Mouse (Mus musculus) intestine, embryonic 16.5 days (tissue): ENCODE measurements around the gene Cox17. TPM values are rescaled to one million over a fixed set of nuclear protein-coding genes. Genes with fewer than 3 reads are reported as not detected.

Experiments
- ATAC-seq: fragments of 200-750 bp; cut with Nextera tagmentation; 2 replicates; pipeline ENCODE4 v1.8.0; 2017; ENCODE audit warnings: moderate TSS enrichment, moderate library complexity
- H3K27ac ChIP-seq: fragments of 300-500 bp; sonication (generic); 2 replicates; pipeline ENCODE4 v1.5.1; 2014; ENCODE audit warnings: mild to moderate bottlenecking, low read length
- H3K27me3 ChIP-seq: fragments of 300-500 bp; sonication (generic); replicated peaks from 2 replicates; pipeline ENCODE4 v1.6.1; 2014; ENCODE audit warnings: low read length, control low read depth, mixed read lengths; ENCODE audit not compliant: control insufficient read depth, insufficient read depth
- H3K36me3 ChIP-seq: fragments of 300-500 bp; sonication (generic); 2 replicates; pipeline ENCODE4 v1.6.1; 2014; ENCODE audit warnings: low read length, control low read depth; ENCODE audit not compliant: control insufficient read depth, insufficient read depth
- H3K4me1 ChIP-seq: fragments of 300-500 bp; sonication (generic); 2 replicates; pipeline ENCODE4 v1.6.1; 2014; ENCODE audit warnings: low read length, control low read depth, mixed read lengths; ENCODE audit not compliant: control insufficient read depth, insufficient read depth
- H3K4me2 ChIP-seq: fragments of 300-500 bp; sonication (generic); 2 replicates; pipeline ENCODE4 v1.6.1; 2014; ENCODE audit warnings: low read depth, low read length, control low read depth
- H3K4me3 ChIP-seq: fragments of 300-500 bp; sonication (generic); 2 replicates; pipeline ENCODE4 v1.5.1; 2014; ENCODE audit warnings: mild to moderate bottlenecking, low read length
- H3K9ac ChIP-seq: fragments of 300-500 bp; sonication (generic); 2 replicates; pipeline ENCODE4 v1.6.1; 2014; ENCODE audit warnings: low read depth, low read length
- H3K9me3 ChIP-seq: fragments of 300-500 bp; sonication (generic); 2 replicates; pipeline ENCODE4 v1.6.1; 2016; ENCODE audit warnings: low read length, control low read depth; ENCODE audit not compliant: control insufficient read depth
- WGBS: fragments of 180-500 bp; shearing (Covaris S2); extraction: QIAGEN DNeasy Blood & Tissue Kit; methylation state at CpG from one replicate; pipeline ENCODE4 v1.1.7; 2014; 5-methylcytosine and 5-hydroxymethylcytosine counted together
- polyA plus RNA-seq: library from polyadenylated mRNA; unstranded; fragments of >200 nt; fragmentation: Nextera tagmentation; extraction: Ambion mirVana; gene quantifications from 2 replicates; pipeline ENCODE4 v1.2.1, GENCODE M21; 2015

Gene Cox17
- polyA plus RNA-seq, 1 experiment from 2014 or later, result 223 TPM

- no peak overlapping the region for H3K9ac ChIP-seq
- no peak overlapping the region for H3K4me3 ChIP-seq
- H3K36me3 ChIP-seq, result no peaks in the 10 kb centered on the region
- H3K27me3 ChIP-seq, result no peaks in the 10 kb centered on the region
- H3K27ac ChIP-seq, result no peak overlapping the region
- no peaks in the 10 kb centered on the region for H3K9me3 ChIP-seq
- H3K4me1 ChIP-seq, result peaks cover 3% of the 10 kb centered on the region; the same call in 1 of the 2 replicates
- WGBS, result 88% methylated on average over 8 of the region's 8 CpGs
- H3K4me2 ChIP-seq, result no peak overlapping the region
- ATAC-seq, result no peak
Measured at GRCm38 (mm10) chr16:38394191-38394618, 47.4 kb downstream of the Cox17 start.

GRCm38 (mm10) chr16:38395060-38395730 is 48.4 kb downstream of the Cox17 start:
- 69% methylated on average over 6 of the region's 6 CpGs for WGBS
- ATAC-seq, result no peak

GRCm38 (mm10) chr16:38396155-38396554 is 49.4 kb downstream of the Cox17 start:
- Histone ChIP-seq H3K27me3 (no peaks in the 10 kb centered on the region), H3K9ac (no peak overlapping the region), H3K4me1 (peaks cover 11% of the 10 kb centered on the region; the same call in 1 of the 2 replicates), H3K36me3 (no peaks in the 10 kb centered on the region), H3K4me3 (no peak overlapping the region), H3K9me3 (no peaks in the 10 kb centered on the region), H3K27ac (no peak overlapping the region), H3K4me2 (no peak overlapping the region)
- WGBS, result 40% methylated on average over 13 of the region's 13 CpGs
- 0 out of 2 replicates have a peak, but pooled peaks have one; percentile 26 for ATAC-seq

More at GRCm38 (mm10) chr16:38395060-38395730, 48.4 kb downstream of the Cox17 start:
- H3K36me3 ChIP-seq, result no peaks in the 10 kb centered on the region
- no peak overlapping the region for H3K27ac ChIP-seq
- no peak overlapping the region for H3K9ac ChIP-seq
- H3K27me3 ChIP-seq, result no peaks in the 10 kb centered on the region
- H3K4me1 ChIP-seq, result peaks cover 9% of the 10 kb centered on the region; the same call in 1 of the 2 replicates
- no peak overlapping the region for H3K4me2 ChIP-seq
- H3K9me3 ChIP-seq, result no peaks in the 10 kb centered on the region
- H3K4me3 ChIP-seq, result no peak overlapping the region

- Histone ChIP-seq H3K4me1 (peaks cover 11% of the 10 kb centered on the region; the same call in 1 of the 2 replicates), H3K9me3 (no peaks in the 10 kb centered on the region), H3K4me2 (no peak overlapping the region), H3K27me3 (no peaks in the 10 kb centered on the region), H3K27ac (no peak overlapping the region), H3K4me3 (no peak overlapping the region), H3K9ac (no peak overlapping the region), H3K36me3 (no peaks in the 10 kb centered on the region)
- WGBS, result 75% methylated on average over 6 of the region's 6 CpGs
- peak; percentile 67 for ATAC-seq
Measured at GRCm38 (mm10) chr16:38398266-38398665, 51.5 kb downstream of the Cox17 start.

GRCm38 (mm10) chr16:38399076-38399475 is 52.3 kb downstream of the Cox17 start:
- no peaks in the 10 kb centered on the region for H3K9me3 ChIP-seq
- no peak for ATAC-seq
- no peak overlapping the region for H3K9ac ChIP-seq
- H3K27ac ChIP-seq, result no peak overlapping the region
- no peaks in the 10 kb centered on the region for H3K27me3 ChIP-seq
- H3K4me2 ChIP-seq, result 0 out of 2 replicates have a peak overlapping the region, but pooled peaks have one; percentile 55
- 73% methylated on average over 3 of the region's 3 CpGs for WGBS
- no peak overlapping the region for H3K4me3 ChIP-seq
- no peaks in the 10 kb centered on the region for H3K36me3 ChIP-seq
- peaks cover 11% of the 10 kb centered on the region; the same call in 1 of the 2 replicates for H3K4me1 ChIP-seq

- 22% methylated on average over 17 of the region's 17 CpGs for WGBS
Measured at GRCm38 (mm10) chr16:38399531-38400231, 52.9 kb downstream of the Cox17 start.

GRCm38 (mm10) chr16:38400311-38400960 is 53.6 kb downstream of the Cox17 start:
- Histone ChIP-seq H3K4me1 (peaks cover 11% of the 10 kb centered on the region; the same call in 1 of the 2 replicates), H3K4me2 (peak overlapping the region; percentile 55), H3K27me3 (no peaks in the 10 kb centered on the region), H3K9ac (peak overlapping the region; percentile 60), H3K9me3 (no peaks in the 10 kb centered on the region), H3K4me3 (peak overlapping the region; percentile 24), H3K36me3 (no peaks in the 10 kb centered on the region), H3K27ac (no peak overlapping the region)
- ATAC-seq, result no peak
- 66% methylated on average over 9 of the region's 9 CpGs for WGBS

More at GRCm38 (mm10) chr16:38399531-38400231, 52.9 kb downstream of the Cox17 start:
- peak; percentile 77 for ATAC-seq
- H3K4me1 ChIP-seq, result peaks cover 11% of the 10 kb centered on the region; the same call in 1 of the 2 replicates
- no peaks in the 10 kb centered on the region for H3K27me3 ChIP-seq
- H3K4me2 ChIP-seq, result peak overlapping the region; percentile 55
- H3K27ac ChIP-seq, result peak overlapping the region; percentile 48
- no peaks in the 10 kb centered on the region for H3K36me3 ChIP-seq
- peak overlapping the region; percentile 24 for H3K4me3 ChIP-seq
- no peaks in the 10 kb centered on the region for H3K9me3 ChIP-seq
- peak overlapping the region; percentile 60 for H3K9ac ChIP-seq

GRCm38 (mm10) chr16:38401468-38401867 is 54.7 kb downstream of the Cox17 start:
- Histone ChIP-seq H3K4me1 (0 out of 2 replicates have a peak, but pooled peaks cover 8% of the 10 kb centered on the region), H3K9me3 (no peaks in the 10 kb centered on the region), H3K36me3 (no peaks in the 10 kb centered on the region), H3K9ac (no peak overlapping the region), H3K4me3 (no peak overlapping the region), H3K27me3 (no peaks in the 10 kb centered on the region), H3K27ac (no peak overlapping the region), H3K4me2 (no peak overlapping the region)
- no peak for ATAC-seq
- WGBS, result 85% methylated on average over 6 of the region's 6 CpGs
